In the genomic region with DNA sequence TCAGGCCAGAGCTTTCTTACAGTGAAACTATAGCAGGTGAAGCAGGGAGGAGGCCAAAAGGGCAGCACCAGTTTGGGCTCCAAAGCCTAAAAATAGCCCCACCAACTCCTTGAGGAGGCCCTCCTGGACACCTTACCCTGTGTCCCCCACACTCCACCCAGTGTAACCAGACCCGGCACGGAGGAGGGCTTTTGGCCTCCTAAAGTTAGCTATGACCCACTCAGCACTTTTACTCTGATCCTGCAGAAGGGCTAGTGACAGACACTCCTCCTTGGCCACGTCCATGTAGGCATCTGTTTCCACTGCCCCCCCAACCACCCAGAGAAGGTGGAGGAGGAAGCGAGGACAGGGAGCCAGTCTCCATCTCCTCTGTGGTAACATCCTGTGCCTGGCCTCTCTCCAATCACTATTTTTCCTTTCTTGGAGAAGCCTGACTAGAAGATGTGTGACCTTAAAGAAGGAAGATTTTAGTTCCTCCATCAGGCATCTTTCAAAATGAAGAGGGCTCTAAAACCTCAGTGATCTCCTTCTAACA, we compare ENCODE assay signal across 24 mouse cellular contexts. TPM values are rescaled to one million over a fixed set of nuclear protein-coding genes. Genes with fewer than 3 reads are reported as not detected.
A peak's percentile ranks its signal among the peaks of the same experiment; 100 is the strongest.
DNase-seq lines count a peak whose midpoint lies in the region; ATAC-seq lines count a peak whose summit lies in the region.
"Had no signal": no experiment of that assay in that cellular context is flagged by ENCODE, and none has a peak within 500 bp of the region (broad histone marks: within the 10 kb centered on the region; RNA-seq: fewer than 3 reads in every experiment).

No protein-coding gene starts in this region.

- H3K9ac ChIP-seq in heart, embryonic 12.5 days: no peak overlapping the region
- no peak overlapping the region for H3K9ac ChIP-seq in heart, embryonic 11.5 days (ENCODE audit: low read depth, low read length)
- H3K9ac ChIP-seq: embryonic facial prominence, embryonic 12.5 days; forebrain, embryonic 13.5 days; hindbrain, embryonic 15.5 days; liver, postnatal 0 days; midbrain, embryonic 13.5 days had no signal

- ATAC-seq in heart, embryonic 12.5 days (ENCODE audit: insufficient number of reproducible peaks, low FRiP score): no peak
- no peak for ATAC-seq in heart, embryonic 11.5 days (replicated peaks; ENCODE audit: insufficient number of reproducible peaks, low FRiP score, low TSS enrichment)
- ATAC-seq: forebrain, embryonic 13.5 days; intestine, embryonic 16.5 days; liver, postnatal 0 days; midbrain, embryonic 13.5 days had no signal

- no peaks in the 10 kb centered on the region for H3K27me3 ChIP-seq in heart, embryonic 12.5 days (replicated peaks)
- no peaks in the 10 kb centered on the region for H3K27me3 ChIP-seq in heart, embryonic 11.5 days (ENCODE audit: control insufficient read depth, insufficient read depth, low read length)
- H3K27me3 ChIP-seq: embryonic facial prominence, embryonic 12.5 days; forebrain, embryonic 13.5 days; hindbrain, embryonic 15.5 days; midbrain, embryonic 13.5 days; neural tube, embryonic 13.5 days had no signal

- H3K4me2 ChIP-seq in heart, embryonic 12.5 days: no peak overlapping the region
- no peak overlapping the region for H3K4me2 ChIP-seq in heart, embryonic 11.5 days
- H3K4me2 ChIP-seq: embryonic facial prominence, embryonic 12.5 days; forebrain, embryonic 13.5 days; hindbrain, embryonic 15.5 days; midbrain, embryonic 13.5 days; neural tube, embryonic 13.5 days had no signal

- 36% methylated on average over 4 of the region's 4 CpGs for WGBS in heart, embryonic 12.5 days
- WGBS in heart, embryonic 11.5 days (ENCODE audit: insufficient replicate concordance): 45% methylated on average over 4 of the region's 4 CpGs

- DNase-seq in right cerebral cortex, adult 18-20 months: peak; percentile 23
- DNase-seq in right cerebral cortex, adult 2 months (ENCODE audit: low spot score in 2 of 2): no peak
- peak; percentile 74 for DNase-seq in gastrocnemius, postnatal 14 days
- no peak for DNase-seq in cerebellum, postnatal 25 days
- DNase-seq in spleen, adult 18-20 months: no peak
- DNase-seq: B cell, adult 2 months; cerebellum, adult 2 months; liver, postnatal 0 days; thymus, adult 2 months had no signal

- H3K36me3 ChIP-seq in heart, embryonic 12.5 days: no peaks in the 10 kb centered on the region
- H3K36me3 ChIP-seq in heart, embryonic 11.5 days (ENCODE audit: control insufficient read depth, insufficient read depth, low read length): no peaks in the 10 kb centered on the region
- H3K36me3 ChIP-seq: embryonic facial prominence, embryonic 12.5 days; hindbrain, embryonic 15.5 days; midbrain, embryonic 13.5 days; neural tube, embryonic 13.5 days had no signal

- no peaks in the 10 kb centered on the region for H3K9me3 ChIP-seq in heart, embryonic 12.5 days (replicated peaks)
- H3K9me3 ChIP-seq in heart, embryonic 11.5 days (replicated peaks; ENCODE audit: control insufficient read depth, low read length): no peaks in the 10 kb centered on the region
- H3K9me3 ChIP-seq: embryonic facial prominence, embryonic 12.5 days; forebrain, embryonic 13.5 days; hindbrain, embryonic 15.5 days; midbrain, embryonic 13.5 days; neural tube, embryonic 13.5 days had no signal

- H3K4me3 ChIP-seq in heart, embryonic 12.5 days: no peak overlapping the region
- H3K4me3 ChIP-seq in heart, embryonic 11.5 days (ENCODE audit: low read depth, low read length): no peak overlapping the region
- H3K4me3 ChIP-seq: embryonic facial prominence, embryonic 12.5 days; erythroblast, embryonic 14.5 days; forebrain, embryonic 13.5 days; hindbrain, embryonic 15.5 days; midbrain, embryonic 13.5 days; neural tube, embryonic 13.5 days had no signal

- peak overlapping the region; percentile 6; the same call in 1 of the 2 replicates for H3K27ac ChIP-seq in heart, embryonic 12.5 days (ENCODE audit: poor library complexity, severe bottlenecking)
- H3K27ac ChIP-seq in heart, embryonic 11.5 days (ENCODE audit: low read depth, low read length): no peak overlapping the region
- H3K27ac ChIP-seq: embryonic facial prominence, embryonic 12.5 days; forebrain, embryonic 13.5 days; hindbrain, embryonic 15.5 days; midbrain, embryonic 13.5 days; neural tube, embryonic 13.5 days had no signal

- intact Hi-C loops in gastrocnemius, postnatal 14 days (cut with DNase I; ENCODE audit: low total_unique reads): no loop called here

- peaks cover 33% of the 10 kb centered on the region for H3K4me1 ChIP-seq in heart, embryonic 12.5 days (replicated peaks)
- H3K4me1 ChIP-seq in heart, embryonic 11.5 days (ENCODE audit: control insufficient read depth, insufficient read depth, low read length): peaks cover 18% of the 10 kb centered on the region
- H3K4me1 ChIP-seq: embryonic facial prominence, embryonic 12.5 days; forebrain, embryonic 13.5 days; hindbrain, embryonic 15.5 days; midbrain, embryonic 13.5 days; neural tube, embryonic 13.5 days had no signal

RNA-seq across cellular contexts. Expression of a gene that starts 4.6 kb away (rescaled TPM):
- polyA plus RNA-seq in heart, embryonic 12.5 days (2016; fragmentation: Nextera tagmentation; extraction: Ambion mirVana): 19.2 and 19.7 TPM in 2 replicates
- 23.6 and 28.0 TPM in 2 replicates for polyA plus RNA-seq in heart, embryonic 11.5 days (2014; fragmentation: Nextera tagmentation; extraction: Ambion mirVana)
- 1,000 to 10,000 TPM; 1,986 to 2,341 TPM for total RNA-seq in gastrocnemius, postnatal 14 days (2021)
- total RNA-seq: layer of hippocampus, adult 18-20 months; left cerebral cortex, adult 18-20 months; left cerebral cortex, postnatal 36 days had no signal
- polyA plus RNA-seq: cerebellum, adult 2 months; cortical plate, adult 2 months; erythroblast, embryonic 14.5 days; forebrain, embryonic 13.5 days; hindbrain, embryonic 15.5 days; liver, adult 2 months; midbrain, embryonic 13.5 days; neural tube, embryonic 13.5 days; spleen, adult 2 months had no signal

RNA-seq across cellular contexts. Expression of a gene that starts 10.9 kb away (rescaled TPM):
- 7.4 and 7.7 TPM in 2 replicates for polyA plus RNA-seq in heart, embryonic 12.5 days (2016; fragmentation: Nextera tagmentation; extraction: Ambion mirVana)
- polyA plus RNA-seq in heart, embryonic 11.5 days (2014; fragmentation: Nextera tagmentation; extraction: Ambion mirVana): 5.4 and 7.2 TPM in 2 replicates
- total RNA-seq in gastrocnemius, postnatal 14 days (2021): 10 to 100 TPM in 1 of 2 experiments, 1 to 10 TPM in 1; 4.4 to 11.2 TPM

RNA-seq across cellular contexts. Expression of a gene that starts 16.4 kb away (rescaled TPM):
- 181 and 191 TPM in 2 replicates for polyA plus RNA-seq in heart, embryonic 12.5 days (2016; fragmentation: Nextera tagmentation; extraction: Ambion mirVana)
- polyA plus RNA-seq in heart, embryonic 11.5 days (2014; fragmentation: Nextera tagmentation; extraction: Ambion mirVana): 106 and 127 TPM in 2 replicates
- 100 to 1,000 TPM; 197 to 244 TPM for total RNA-seq in gastrocnemius, postnatal 14 days (2021)
- polyA plus RNA-seq: erythroblast, embryonic 14.5 days had no signal

RNA-seq across cellular contexts. Expression of a gene that starts 22.3 kb away (rescaled TPM):
- polyA plus RNA-seq in heart, embryonic 12.5 days (2016; fragmentation: Nextera tagmentation; extraction: Ambion mirVana): 93.4 and 97.4 TPM in 2 replicates
- 78.1 and 84.6 TPM in 2 replicates for polyA plus RNA-seq in heart, embryonic 11.5 days (2014; fragmentation: Nextera tagmentation; extraction: Ambion mirVana)
- 10 to 100 TPM; 56.7 to 60.1 TPM for total RNA-seq in gastrocnemius, postnatal 14 days (2021)

RNA-seq across cellular contexts. Expression of a gene that starts 43.0 kb away (rescaled TPM):
- polyA plus RNA-seq in heart, embryonic 12.5 days (2016; fragmentation: Nextera tagmentation; extraction: Ambion mirVana): 20.4 and 21.2 TPM in 2 replicates
- 13.4 and 18.8 TPM in 2 replicates for polyA plus RNA-seq in heart, embryonic 11.5 days (2014; fragmentation: Nextera tagmentation; extraction: Ambion mirVana)
- total RNA-seq in gastrocnemius, postnatal 14 days (2021): 1 to 10 TPM; 6.6 to 7.0 TPM

Comparison
In these comparisons a context has a peak if more than half of its experiments do, and no peak if none do; other contexts are left out.
1. DNase-seq: peak in right cerebral cortex, adult 18-20 months (single experiment) and gastrocnemius, postnatal 14 days (single experiment); none in right cerebral cortex, adult 2 months (0 of 2), cerebellum, postnatal 25 days (0 of 2) and spleen, adult 18-20 months (0 of 2).